Mouse (Mus musculus) WW6 (cell line): Measurements from ENCODE around the gene Syne3.

Source experiments
- DNase-seq: peaks from one replicate; pipeline ENCODE4 v3.0.0-alpha.2; 2013; ENCODE audit warnings: low read depth, low spot score

The Syne3 gene

DNA sequence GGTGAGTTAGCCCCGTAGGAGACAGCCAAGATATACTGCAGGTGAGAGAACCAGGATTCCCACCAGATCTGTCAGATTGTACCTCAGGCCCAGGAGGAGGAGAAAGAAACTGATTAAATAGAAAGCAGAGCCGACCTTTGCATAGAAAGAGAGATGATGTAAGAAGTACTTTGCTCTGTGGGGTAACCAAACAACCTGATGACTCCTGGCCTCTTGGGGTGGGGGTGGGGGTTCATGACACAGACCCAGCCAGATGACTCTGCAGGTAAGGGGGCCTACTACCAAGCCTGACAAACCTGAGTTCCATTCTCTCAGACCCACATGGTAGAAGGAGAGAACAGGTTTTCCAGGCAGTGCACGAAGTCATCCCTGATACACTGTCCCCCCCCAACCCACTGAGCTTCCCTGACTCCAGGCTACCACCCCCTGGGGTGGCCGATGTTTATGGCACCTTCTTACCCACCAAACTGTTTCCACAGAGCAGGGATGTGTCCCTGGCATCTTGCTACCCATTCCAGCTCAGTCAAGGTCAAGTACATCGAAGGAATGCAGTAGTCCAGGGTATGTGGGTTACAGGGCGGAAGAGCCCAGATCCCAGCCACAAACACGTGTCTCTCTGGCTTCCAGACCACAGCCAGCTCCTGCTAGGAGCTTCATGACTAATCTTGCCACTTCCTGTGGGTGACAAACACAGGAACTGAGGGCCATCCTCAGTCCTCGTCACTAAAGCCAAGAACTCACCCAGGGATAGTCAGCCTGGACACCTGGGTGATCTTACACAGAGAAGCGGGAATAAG is 8.9 kb downstream of the Syne3 start:
- DNase-seq = no peak

DNA sequence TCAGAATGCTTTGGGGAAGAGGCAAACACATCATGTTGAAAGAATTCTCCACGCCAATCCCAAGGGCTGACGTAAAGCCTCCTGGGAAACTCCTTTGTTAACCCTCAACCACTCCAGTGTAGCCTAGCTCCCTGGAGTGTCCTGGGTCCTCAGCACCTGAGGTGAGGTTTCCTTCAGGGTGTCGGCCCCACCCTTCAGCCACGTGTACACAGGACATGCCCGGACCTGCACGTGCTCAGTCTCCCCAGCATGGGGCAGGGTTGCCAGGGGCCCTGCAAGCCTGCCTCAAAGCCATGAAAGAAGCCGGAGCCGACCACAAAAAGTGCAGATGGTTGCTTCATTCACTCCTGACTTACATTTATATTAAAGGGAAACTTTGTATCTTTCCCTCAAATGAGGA is 10.4 kb downstream of the Syne3 start:
- no peak for DNase-seq

DNA sequence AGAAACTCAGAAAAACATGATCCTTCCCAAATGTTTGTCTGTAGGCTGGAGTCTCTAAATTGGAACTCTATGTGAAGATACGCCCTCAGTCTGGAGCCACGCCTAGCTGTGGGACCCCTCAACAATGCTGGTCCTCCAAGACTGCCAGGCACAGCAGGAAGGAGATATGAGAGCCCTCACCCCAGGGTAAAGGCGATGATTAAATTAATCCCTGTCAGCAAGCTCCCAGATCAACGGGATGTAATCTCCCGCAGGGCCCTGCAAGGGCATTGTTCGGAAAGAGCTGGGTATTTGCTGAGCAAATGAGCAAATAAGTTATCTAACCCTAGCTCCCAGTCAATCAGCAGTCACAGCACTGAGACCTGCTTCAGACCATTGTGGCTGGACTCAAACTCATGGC is 11.1 kb downstream of the Syne3 start:
- DNase-seq = no peak

DNA sequence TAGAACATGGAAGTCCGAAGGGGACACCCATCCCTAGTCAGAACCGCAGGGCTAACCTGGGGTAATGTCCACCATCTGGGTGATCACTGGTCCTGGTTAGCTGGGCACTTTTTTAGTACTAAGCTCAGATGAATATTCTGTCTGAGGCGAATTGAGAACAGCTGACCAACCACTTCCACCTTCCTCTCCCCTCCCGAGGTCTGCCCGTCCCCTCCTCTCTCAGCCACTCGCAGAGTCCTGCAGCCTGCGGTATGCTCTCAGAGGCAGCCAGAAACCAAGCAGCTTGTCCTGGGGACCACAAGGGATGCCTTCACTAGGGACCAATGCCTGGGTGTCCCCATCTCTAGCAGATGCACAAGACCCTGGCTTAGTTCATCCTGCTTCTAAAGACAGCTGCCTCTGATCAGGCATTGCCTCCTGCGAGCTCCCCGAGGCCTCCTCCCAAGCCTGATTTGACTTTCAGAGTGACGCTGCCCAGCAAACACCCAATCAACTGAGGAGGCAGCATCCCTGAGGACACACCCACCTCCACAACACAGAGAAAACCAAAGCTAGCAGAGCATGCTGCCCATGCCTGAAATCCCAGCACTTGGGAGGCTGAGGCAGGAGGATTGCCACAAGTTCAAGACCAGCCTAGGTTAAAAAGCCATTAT is 11.8 kb downstream of the Syne3 start:
- no peak for DNase-seq

DNA sequence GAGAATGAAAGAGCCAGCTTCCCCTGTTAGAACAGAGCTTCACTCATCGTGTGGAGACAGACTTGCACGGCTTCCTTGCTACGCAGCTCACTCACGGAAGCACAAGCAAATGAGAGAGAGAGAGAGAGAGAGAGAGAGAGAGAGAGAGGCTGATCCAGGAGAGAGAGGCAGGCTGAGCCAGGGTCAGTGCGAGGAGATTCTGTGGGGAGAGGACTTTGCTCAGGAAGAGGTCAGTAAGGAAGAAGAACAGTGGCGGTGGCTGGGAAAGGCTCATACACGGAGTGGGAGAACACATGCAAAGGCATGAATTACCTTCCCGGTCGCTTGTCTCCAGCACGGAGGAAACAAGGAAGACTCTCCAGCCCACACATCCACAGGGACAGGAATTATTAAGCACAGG is 12.4 kb downstream of the Syne3 start:
- no peak for DNase-seq

DNA sequence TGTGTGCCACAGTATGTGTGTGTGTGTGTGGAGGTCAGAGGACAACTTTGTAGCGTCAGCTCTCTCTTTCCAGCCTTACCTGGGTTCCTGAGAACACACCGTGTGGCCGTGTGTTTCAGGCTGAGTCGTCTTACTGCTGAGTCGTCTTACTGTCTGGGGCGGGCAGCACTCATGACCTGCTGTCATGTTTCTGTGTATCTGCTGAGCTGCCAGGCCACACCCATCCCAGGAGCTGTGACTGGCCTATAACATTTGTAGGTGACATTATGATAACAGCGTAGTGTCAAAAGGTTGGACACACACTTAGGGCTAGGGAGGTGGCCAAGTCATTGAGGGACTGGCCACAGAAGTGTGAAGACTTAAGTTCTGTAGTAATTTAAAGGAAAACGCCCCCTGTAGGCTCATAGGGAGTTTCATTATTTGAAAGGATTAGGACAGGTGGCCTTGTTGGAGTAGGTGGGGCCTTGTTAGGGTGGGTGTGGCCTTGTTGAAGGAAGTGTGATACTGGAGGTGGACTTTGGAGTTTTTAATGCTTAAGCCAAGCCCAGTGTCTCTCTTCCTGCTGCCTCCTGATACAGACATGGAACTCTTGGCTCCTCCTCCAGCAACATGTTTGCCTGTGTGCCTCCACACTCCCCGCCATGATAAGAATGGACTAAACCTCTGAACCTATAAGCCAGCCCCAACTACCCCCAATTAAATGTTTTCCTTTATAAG is 13.4 kb downstream of the Syne3 start:
- DNase-seq = no peak

DNA sequence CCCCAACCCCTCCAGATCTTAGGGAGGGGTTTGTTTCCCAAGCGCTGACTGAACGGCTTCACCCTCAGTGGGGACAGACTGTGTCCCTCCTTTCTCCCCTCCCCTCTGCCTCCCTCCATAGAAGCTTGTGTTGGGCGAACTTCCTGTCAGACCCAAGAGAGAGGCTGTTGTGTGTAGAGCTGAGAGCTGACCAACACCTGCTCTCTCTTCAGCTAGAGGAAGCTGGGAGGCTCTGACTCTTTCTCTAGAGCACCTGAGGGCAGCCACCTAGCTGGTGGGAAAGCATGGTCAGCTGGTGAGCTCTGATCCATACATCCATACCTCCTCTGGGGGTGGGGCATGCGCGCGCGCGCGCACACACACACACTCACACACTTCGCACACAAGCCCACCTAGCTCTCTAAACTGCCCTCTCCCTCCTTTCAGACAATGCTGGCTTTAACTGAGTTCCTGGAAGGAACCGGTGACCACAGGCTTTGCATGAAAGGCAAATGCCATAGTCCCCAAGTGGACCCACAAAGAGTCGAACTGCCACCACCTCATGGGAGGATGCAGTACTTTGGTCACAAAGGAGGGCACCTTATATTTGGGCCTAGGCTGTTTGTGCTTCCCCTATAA is 14.2 kb downstream of the Syne3 start:
- no peak for DNase-seq

DNA sequence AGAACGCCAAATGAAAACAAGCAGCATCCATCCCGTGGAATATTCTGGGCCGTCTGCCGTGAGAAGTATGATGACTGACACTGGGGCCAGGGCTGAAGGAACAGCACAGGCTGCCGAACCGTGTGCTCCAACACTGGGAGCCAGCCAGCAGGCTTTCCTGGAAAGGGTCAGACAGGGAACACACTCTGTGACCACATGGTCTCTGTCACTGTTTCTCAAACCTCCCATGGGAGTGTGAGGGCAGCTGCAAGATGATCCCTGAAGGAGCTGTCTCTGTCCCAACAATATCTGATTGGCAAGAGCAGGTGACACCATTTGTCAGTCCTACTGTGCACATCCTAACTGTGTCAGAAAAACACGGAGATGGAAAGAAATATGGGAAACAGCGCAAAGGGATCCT is 16.8 kb downstream of the Syne3 start:
- no peak for DNase-seq

DNA sequence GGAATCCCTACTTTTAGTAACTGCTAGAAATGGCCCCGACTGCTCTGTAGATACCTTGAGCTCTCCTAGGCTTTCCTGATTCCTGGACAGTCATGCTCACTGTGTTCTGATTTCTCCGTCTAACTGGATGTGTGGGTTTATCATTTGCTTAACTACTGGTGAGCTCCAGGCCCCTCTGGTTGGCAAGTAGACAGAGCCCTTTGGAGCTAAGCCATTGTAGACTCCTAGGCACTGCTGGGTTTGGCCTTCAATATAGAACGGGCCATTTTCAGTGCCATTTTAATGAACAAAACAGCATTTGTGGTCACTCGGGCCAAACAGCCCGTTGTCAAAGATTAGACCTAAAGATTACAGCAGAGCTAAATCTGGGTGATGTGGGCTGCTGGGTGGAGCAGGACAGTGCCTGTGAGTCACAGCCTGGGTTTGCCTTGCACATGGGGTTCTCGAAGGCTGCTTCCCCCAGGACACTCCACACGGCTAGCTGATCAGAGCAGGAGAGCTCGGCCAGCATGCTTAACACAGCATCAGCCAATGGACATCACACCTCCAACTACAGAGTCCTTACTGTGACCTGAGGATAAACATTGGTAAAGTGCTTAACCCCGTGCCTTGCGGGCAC is 17.4 kb downstream of the Syne3 start:
- DNase-seq = no peak

DNA sequence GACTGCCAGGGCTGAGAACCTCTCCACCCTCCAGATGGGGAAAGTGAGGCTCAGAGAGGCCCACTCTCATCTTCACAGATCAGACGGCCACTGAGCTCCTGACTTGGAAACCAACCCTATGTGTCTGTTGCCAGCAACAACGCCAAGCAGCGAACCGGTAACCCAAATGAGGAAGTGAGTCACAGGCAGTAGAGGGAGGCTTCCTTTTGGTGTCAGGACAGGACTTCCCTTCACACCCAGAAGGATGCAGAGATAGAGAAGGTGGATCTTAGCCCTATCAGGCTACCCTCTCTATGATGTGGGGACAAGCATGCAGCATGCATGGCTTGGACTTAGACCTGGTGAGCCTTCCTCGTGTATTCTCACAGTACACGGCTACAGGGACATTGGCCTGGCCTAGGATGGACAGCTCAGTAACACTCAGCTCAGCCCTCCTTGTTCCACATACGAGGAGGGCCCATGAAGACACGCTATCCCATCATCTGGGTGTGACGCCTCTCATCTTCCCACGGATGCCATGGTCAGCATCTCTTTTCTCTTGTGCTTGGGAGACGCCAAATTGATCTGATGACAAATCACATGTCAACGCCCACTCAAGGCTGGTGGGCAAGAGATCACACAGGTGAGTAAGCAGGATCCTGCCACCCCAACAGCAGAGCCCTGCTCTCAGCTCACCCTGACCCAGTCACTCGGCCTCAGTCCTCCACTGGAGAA is 18.7 kb downstream of the Syne3 start:
- no peak for DNase-seq

DNA sequence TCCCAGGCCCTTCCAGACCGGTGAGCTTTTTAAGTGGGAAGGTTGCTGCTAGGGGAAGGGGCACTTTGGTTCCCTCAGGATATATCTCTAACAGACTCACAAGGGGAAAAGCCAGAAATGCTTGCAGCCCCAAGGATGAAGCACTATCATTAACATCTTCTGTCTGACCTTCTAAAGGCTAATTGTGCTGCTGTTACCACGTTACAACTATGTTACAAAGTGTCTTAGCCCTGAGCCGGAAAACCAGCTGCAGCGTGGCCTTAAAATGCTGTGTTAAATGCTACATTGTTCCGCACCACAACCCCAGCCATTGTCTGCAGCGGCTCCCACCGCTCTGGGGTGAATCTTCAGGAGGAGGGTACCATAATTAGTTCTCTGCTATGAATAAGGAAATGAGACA is 21.7 kb downstream of the Syne3 start:
- DNase-seq = no peak

DNA sequence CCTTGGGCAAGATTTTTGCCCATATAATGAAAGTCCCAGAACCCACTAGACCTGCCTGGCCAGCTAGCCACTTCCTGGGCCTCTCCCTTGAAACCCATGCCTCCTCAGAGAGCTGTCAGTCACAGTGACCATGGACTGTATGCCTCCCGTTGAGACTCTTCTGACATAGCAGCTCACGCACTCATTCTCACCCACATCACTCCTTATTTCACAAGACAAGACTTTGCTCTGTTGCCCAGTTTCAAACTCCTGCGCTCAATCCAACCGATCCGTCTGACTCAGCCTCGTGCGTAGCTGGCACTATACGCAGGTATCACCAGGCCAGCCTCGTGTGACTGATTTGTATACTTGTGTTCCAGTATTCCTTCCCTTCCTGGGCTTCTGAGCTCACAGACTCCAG is 22.8 kb downstream of the Syne3 start:
- no peak for DNase-seq

DNA sequence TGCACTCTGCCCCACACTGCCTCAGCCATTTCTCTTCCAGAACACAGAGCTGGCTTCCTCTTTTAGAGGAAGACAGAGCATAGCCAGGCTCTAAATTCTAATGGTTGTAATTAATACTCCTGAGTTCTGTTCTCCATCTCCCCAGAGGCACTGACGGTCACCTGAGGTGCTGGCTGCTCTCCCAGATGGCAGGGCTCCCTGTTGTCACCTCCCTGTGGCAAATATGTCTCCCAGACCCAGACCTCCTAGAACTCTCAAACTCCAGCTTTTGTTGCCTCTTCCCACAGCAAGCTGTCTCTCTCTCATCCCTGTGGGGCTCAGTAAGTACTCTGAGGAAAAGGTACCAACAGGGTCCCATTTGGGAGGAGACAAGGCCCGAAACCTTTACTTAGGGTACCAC is 23.6 kb downstream of the Syne3 start:
- no peak for DNase-seq

DNA sequence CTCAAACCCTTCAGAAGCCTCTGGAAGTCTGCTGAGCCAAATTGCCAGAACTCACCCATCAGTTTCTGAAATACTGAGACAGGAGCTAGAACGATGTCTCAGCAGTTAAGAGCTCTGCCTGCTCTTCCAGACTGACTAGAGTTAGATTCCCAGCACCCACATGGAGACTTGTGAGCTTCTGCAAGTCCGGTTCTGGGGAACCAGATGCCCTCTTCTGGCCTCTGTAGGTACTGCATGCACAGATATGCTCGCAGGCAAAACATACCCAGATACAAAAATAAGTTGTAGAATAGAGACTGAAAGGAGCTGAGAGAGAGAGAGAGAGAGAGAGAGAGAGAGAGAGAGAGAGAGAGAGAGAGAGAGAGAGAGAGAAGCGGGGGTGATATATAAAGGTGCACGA is 24.5 kb downstream of the Syne3 start:
- no peak for DNase-seq

DNA sequence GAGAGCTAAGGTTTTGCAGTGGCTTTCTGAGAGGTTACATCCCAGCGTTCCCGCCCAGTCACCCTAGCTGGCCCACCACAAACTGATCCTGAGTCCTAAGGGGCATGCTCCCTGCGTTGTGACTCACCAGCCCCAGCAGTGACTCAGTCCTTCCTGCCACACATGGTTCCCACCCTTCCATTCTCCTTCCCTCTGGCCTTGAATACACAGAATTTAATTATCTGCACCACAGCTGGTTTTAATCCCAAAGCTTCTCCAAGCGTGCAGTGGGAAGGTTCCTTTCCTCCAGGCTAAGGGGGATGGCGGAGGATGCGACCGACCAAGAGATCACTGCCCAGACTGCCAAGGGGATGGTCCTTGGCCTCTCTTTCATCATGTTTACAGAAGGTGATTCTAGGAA is 26.1 kb downstream of the Syne3 start:
- no peak for DNase-seq

DNA sequence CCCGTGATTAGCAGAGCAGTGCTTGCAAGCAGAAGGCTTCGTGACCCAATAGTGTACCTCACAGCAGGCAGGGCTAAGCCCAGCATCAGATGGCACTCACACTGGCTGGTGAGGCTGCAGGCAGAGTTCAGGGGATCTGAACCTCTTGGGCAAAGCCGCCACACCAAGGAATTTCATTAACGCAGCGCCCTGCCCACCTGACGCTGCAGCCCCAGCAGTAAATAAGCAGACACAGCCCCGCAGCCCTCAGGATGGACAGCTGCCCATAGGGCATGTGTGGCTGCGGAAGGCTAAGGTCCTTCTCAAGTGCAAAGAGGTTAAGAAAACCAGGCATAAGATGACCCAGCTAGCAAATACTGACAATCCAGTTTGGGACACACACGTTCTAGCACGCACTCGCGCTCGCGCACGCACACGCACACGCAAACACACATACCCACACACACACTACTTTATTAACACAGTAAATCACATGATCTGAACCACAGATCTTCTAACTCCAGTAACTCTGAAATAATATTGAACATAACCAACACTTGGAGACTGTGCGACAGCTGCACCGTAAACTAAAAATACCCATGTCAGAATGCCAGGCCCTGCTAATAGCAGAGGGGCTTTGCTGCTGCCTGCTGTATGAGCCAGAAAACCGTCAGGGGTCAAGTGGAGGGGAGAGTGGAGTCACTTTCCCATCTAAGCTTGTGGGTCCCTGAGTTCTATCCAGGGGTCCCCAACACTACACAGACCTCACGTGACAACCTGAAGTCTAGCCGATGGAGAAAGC is 30.5 kb downstream of the Syne3 start:
- no peak for DNase-seq

DNA sequence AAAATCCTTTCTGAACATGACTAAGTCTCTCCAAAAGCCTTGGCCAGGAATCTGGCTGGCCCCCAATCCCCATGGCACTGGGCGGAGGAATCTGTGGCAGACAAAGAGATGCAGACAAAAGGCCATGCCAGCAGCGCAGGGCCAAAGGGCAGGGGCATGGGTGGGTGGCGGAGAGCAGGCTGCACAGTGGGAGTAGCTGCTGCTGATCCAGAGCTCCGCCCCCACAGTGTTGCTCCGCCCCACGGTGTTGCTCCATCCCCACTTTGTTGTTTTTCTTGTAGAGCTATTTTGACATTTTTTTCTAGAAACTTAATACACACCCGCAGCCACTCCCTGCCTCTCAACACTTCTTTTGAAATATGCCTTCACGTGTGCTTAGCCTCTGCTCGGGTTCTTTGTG is 31.2 kb downstream of the Syne3 start:
- no peak for DNase-seq

DNA sequence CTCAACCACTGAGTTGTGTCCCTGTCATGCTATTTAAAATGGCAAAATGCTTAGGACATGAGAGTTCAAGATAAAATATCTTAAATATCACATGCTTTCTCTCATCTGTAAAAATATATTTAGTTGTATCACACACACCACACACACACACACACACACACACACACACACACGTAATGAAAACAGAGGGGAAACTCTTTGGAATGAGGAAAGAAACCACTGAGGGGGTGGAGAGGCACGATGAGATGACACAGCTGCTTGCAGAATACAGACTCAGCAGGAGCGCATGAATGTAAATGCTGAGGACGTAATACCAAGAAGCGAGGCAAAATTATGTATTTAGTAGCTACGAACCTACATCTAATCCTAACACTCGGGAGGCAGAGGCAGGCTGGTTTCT is 32.7 kb downstream of the Syne3 start:
- no peak for DNase-seq

DNA sequence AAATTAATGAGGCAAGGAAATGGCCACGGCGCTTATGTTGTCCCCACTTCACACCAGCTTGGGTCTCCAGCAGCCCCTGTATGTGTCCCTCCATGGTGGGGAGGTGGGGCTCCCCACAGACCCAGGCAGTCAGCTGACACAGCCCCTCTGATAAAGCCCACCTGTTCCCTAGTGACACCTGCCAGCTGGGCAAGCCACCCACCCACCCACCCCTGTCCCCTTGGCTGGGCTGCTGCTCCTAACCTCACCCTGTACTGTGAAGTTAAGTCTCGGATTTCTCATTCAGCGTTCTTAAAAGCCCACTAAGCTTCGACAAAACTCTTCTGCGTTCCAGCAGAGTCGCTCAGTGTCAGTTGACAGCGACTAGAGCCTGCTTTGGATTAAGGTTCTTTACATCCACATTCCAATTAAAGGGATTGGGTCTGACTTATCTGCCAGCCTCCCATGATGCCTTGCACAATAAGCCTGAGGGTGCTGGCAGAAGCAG is 33.2 kb downstream of the Syne3 start:
- no peak for DNase-seq

DNA sequence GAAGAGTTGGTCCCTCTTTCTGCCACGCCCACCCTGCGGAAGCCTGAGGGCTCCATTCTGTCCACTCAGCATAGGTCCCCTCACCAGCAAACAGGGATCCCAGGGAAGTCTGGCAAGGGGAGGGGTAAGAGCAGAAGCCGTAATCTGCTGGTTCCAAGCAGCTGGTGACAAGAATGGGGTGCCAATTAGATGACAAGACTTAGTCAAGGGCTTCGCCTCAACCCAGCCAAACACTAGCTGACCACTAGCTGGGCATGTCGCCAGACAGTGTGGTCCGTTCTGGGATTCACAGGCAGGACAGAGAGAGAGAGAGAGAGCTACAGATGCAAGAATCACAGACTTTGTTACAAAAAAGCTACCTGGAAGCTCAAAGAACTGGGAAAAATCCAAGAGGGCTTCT is 36.7 kb downstream of the Syne3 start:
- no peak for DNase-seq
